Mouse (Mus musculus): ENCODE data around the gene Aak1. TPM values are rescaled to one million over a fixed set of nuclear protein-coding genes. Genes with fewer than 3 reads are reported as not detected.

The Aak1 gene
- polyA plus RNA-seq, 1 experiment from 2014 or later, result 39.3 TPM

DNA sequence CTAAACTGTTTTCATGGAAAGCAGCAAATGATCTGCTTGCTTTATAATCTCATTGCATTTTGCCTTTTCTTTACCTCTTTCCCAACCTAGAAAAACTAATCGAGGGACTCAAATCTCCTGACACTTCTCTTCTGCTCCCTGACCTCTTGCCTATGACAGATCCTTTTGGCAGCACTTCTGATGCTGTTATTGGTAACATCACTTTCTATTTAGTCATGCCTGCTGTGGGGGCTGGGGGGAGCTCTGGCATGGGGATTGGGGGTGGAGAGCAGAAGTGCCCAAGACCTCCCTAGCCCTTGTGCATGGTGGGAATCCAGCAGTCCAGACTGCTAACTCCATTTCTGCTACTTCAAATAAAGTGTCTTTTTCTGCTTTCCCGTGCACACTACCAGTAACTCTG lies 131.9 kb downstream of the Aak1 start:
- no peak overlapping the region for H3K4me3 ChIP-seq
- H3K4me1 ChIP-seq, result no peaks in the 10 kb centered on the region
- no peak overlapping the region for H3K27ac ChIP-seq (replicated peaks)
- no peak overlapping the region for H3K4me2 ChIP-seq (replicated peaks)
- no peak for ATAC-seq (replicated peaks)
- no peaks in the 10 kb centered on the region for H3K27me3 ChIP-seq
- 91% methylated on average over 2 of the region's 2 CpGs for WGBS
- peaks cover 19% of the 10 kb centered on the region for H3K36me3 ChIP-seq
- H3K9me3 ChIP-seq, result no peaks in the 10 kb centered on the region
- H3K9ac ChIP-seq (replicated peaks), result no peak overlapping the region

DNA sequence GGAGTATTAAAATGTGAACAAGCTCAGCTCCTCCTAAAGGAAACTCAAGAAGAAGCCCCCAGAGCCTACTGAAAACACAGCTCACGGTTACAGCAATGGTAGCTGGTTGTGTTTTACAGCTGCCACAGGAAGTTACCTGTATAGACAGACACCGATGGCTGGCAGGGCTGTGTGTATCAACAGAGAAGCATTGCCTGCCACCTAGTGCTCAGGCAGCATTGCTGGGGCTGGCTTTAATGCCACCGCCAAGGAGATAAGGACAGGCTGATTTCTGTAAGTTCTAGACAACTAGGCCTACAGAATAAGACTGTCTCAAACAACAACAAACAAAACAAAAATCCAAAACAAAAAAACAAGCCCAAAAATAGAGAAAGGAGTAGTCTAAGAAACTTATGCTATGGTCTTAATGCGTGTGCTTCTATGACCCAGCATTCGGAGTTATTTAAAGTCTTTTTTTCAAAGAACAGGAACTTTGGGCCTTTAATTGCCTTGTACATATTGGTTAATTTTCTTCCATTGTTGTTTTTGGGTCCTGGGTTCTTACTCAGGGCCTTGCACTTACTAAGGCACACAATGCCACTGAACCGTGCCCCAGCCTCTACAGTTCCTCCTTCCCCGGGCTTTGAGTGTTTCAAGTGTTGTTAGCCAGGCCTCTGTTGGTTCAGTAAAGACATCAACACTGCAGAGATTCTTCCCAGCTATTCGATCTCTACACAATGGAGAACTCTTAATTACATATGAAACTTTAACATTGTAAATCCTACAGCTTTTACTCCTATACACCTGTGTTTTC lies 136.2 kb downstream of the Aak1 start:
- Histone ChIP-seq H3K4me1 (no peaks in the 10 kb centered on the region), H3K4me2 (replicated peaks) (no peak overlapping the region), H3K4me3 (no peak overlapping the region), H3K27ac (replicated peaks) (no peak overlapping the region), H3K27me3 (no peaks in the 10 kb centered on the region), H3K9ac (replicated peaks) (no peak overlapping the region), H3K36me3 (peaks cover 23% of the 10 kb centered on the region), H3K9me3 (no peaks in the 10 kb centered on the region)
- ATAC-seq (replicated peaks), result no peak
- WGBS, result 83% methylated on average over 8 of the region's 8 CpGs

DNA sequence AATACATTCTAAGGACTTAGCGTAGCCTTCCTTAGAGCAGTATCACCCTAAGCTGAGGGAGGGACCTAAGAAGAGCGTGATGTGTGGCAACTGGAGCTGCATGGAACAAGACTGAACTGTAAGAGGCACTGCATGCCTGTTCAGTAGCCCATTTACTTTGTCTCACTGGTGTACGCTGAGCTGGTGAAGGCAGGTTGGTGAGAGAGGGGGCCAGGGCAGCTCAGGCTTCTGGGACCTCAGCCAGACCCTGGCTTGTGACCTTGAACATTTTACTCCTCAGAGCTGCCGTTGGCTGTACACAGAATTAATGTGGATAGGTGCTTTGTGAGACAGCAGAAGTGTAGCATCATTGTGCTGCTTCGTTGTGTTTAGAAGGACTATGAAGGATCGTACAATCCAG lies 140.3 kb downstream of the Aak1 start:
- 91% methylated on average over 6 of the region's 6 CpGs for WGBS

DNA sequence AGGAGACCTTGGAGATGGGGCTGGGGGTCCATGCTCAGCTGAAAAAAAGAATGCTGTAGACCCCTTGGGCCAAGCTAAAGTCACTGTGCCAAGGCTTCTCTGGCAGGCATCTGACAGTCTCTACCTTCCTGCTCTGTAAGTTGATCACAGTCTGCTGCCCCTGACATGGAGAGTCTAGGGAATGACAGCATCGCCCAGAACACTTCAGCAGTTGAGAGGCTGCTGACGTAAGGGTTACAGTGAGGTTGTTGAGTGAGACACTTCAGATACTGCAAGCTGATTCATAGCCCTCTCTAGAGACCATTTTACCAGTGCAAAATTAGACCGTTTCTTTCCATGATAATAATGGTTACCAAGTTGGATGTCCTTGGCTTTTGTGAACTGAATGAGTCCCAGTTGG lies 141.7 kb downstream of the Aak1 start:
- Histone ChIP-seq H3K4me1 (no peaks in the 10 kb centered on the region), H3K9ac (replicated peaks) (no peak overlapping the region), H3K4me3 (no peak overlapping the region), H3K27me3 (no peaks in the 10 kb centered on the region), H3K4me2 (replicated peaks) (no peak overlapping the region), H3K27ac (replicated peaks) (no peak overlapping the region), H3K36me3 (peaks cover 15% of the 10 kb centered on the region; the same call in 1 of the 2 replicates), H3K9me3 (no peaks in the 10 kb centered on the region)
- 90% methylated on average over 3 of the region's 3 CpGs for WGBS
- no peak for ATAC-seq (replicated peaks)

More for the DNA sequence above, 140.3 kb downstream of the Aak1 start:
- peaks cover 16% of the 10 kb centered on the region; the same call in 1 of the 2 replicates for H3K36me3 ChIP-seq
- H3K9ac ChIP-seq (replicated peaks), result no peak overlapping the region
- no peaks in the 10 kb centered on the region for H3K4me1 ChIP-seq
- no peaks in the 10 kb centered on the region for H3K9me3 ChIP-seq
- H3K27me3 ChIP-seq, result no peaks in the 10 kb centered on the region
- no peak overlapping the region for H3K4me3 ChIP-seq
- no peak overlapping the region for H3K4me2 ChIP-seq (replicated peaks)
- no peak for ATAC-seq (replicated peaks)
- no peak overlapping the region for H3K27ac ChIP-seq (replicated peaks)

DNA sequence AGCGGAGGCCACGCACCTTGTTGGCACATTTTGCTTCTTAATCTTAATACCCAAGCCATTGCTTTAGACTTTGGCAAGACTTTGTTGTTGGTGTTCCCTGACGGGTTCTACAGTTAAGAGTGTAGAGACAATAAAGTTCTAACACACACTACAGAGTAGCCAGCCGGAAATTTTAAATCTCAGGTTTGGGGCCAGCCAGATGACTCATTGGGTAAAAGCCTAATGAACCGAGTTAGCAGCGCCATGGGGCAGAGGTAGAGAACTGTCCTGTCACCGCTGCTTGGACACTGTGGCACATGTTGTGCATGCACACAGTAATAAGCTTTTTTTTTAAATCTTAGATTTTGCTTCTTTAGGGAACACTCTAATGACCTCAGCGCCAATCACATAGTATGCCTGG lies 143.0 kb downstream of the Aak1 start:
- peaks cover 14% of the 10 kb centered on the region; the same call in 1 of the 2 replicates for H3K36me3 ChIP-seq
- no peak overlapping the region for H3K4me2 ChIP-seq (replicated peaks)
- ATAC-seq (replicated peaks), result no peak
- H3K9me3 ChIP-seq, result no peaks in the 10 kb centered on the region
- H3K27ac ChIP-seq (replicated peaks), result no peak overlapping the region
- H3K27me3 ChIP-seq, result no peaks in the 10 kb centered on the region
- no peaks in the 10 kb centered on the region for H3K4me1 ChIP-seq
- H3K9ac ChIP-seq (replicated peaks), result no peak overlapping the region
- H3K4me3 ChIP-seq, result no peak overlapping the region
- 75% methylated on average over 8 of the region's 8 CpGs for WGBS

DNA sequence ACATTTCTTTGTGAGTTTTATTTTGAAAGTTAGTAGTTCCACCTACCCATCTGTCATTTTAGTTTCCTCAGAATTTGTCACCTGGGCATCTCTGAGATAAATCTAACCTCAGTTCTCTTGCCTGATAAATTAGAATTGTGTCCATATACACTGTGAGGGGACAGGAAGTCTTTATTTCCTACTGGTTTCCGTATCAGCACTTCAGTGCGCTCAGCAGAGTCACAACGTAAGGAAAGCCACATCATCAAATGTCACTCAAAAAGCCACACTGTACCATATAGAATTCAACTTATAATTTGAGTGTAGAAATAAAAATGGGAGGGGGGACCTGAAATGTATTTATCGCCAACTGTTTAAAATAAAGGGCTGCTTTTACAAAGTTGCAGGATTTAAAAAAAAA lies 144.9 kb downstream of the Aak1 start:
- Histone ChIP-seq H3K4me2 (replicated peaks) (no peak overlapping the region), H3K9ac (replicated peaks) (no peak overlapping the region), H3K9me3 (no peaks in the 10 kb centered on the region), H3K27me3 (no peaks in the 10 kb centered on the region), H3K4me1 (no peaks in the 10 kb centered on the region), H3K36me3 (peaks cover 18% of the 10 kb centered on the region; the same call in 1 of the 2 replicates), H3K4me3 (no peak overlapping the region), H3K27ac (replicated peaks) (no peak overlapping the region)
- ATAC-seq (replicated peaks), result no peak
- WGBS, result 94% methylated on average over 4 of the region's 4 CpGs

DNA sequence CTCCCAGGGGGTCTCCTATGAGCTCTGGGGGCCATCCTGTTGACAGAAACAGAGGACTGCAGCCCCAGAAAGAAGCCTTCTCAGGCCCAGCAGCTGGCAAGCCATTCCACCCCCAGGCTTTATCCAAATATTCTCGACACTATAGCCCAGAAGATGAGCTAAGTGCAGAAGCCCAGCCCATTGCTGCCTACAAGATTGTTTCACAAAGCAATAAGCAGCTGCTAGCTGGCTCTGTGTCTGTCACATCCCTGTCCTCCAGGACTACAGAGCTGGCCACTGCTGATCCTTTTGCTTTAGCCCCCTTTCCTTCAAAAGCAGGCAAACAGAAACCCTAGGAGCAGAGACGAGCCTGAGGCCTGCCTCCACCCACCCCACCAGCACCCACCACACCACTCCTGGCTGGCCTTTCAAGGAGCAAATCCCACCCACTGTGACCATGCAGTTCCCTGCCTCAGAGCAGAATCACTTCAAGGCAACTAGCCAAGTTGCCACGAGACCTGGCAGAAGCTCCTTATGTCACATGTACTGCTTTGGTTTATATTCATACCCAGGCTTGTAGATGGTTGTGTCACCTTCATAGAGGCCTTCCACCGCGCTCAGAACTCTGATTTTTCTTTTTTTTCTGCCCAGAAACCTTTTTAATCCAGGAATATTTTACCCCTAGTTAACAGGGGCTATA lies 147.5 kb downstream of the Aak1 start:
- 0 out of 2 replicates have a peak overlapping the region, but pooled peaks have one; percentile 17 for H3K27ac ChIP-seq (replicated peaks)
- peaks cover 18% of the 10 kb centered on the region; the same call in 1 of the 2 replicates for H3K36me3 ChIP-seq
- no peak for ATAC-seq (replicated peaks)
- H3K4me1 ChIP-seq, result no peaks in the 10 kb centered on the region
- no peak overlapping the region for H3K9ac ChIP-seq (replicated peaks)
- H3K27me3 ChIP-seq, result no peaks in the 10 kb centered on the region
- H3K4me2 ChIP-seq (replicated peaks), result no peak overlapping the region
- WGBS, result 69% methylated on average over 5 of the region's 5 CpGs
- H3K4me3 ChIP-seq, result no peak overlapping the region
- H3K9me3 ChIP-seq, result no peaks in the 10 kb centered on the region

DNA sequence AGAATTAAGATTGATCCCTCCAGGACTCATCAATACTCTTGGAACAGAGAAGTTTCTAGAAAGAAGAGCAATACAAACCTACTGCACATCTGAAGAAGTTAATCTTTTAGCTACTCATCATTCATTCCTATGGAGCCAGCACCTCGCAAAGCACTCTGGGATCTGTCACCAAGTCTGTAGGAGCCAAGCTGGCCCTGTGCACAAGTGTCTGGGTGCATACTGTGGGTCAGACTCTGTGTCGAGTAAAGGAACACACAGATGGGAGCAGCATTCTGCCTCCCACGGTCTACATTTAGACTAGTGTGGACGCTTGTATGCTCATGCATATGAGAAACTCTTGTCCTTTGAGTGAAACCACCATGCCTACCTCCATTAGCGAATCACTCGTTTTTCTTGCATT lies 148.0 kb downstream of the Aak1 start:
- H3K4me1 ChIP-seq, result no peaks in the 10 kb centered on the region

DNA sequence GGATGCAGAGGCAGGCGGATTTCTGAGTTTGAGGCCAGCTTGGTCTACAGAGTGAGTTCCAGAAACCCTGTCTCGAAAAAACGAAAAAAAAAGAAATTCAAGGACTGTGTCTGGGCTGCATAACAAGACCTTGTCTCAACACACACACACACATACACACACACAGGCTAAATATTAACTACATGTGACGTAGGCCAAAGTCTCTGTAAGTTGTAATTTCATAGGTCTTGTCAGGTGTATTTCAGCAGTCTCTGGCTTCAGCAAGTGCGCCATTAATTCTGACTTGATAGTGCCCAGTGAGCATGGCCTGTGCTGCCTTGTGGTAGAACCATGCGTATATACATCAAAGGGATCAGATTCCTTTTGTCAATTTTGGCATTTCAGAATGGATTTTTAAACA lies 152.7 kb downstream of the Aak1 start:
- no peak overlapping the region for H3K27ac ChIP-seq (replicated peaks)
- no peaks in the 10 kb centered on the region for H3K27me3 ChIP-seq
- H3K36me3 ChIP-seq, result peaks cover 10% of the 10 kb centered on the region; the same call in 1 of the 2 replicates
- no peaks in the 10 kb centered on the region for H3K9me3 ChIP-seq
- H3K4me2 ChIP-seq (replicated peaks), result no peak overlapping the region
- no peak overlapping the region for H3K9ac ChIP-seq (replicated peaks)
- no peak overlapping the region for H3K4me3 ChIP-seq
- WGBS, result 95% methylated on average over 6 of the region's 6 CpGs
- no peak for ATAC-seq (replicated peaks)
- H3K4me1 ChIP-seq, result no peaks in the 10 kb centered on the region

More for the DNA sequence above, 148.0 kb downstream of the Aak1 start:
- H3K27me3 ChIP-seq, result no peaks in the 10 kb centered on the region
- no peaks in the 10 kb centered on the region for H3K9me3 ChIP-seq
- 93% methylated on average over 6 of the region's 6 CpGs for WGBS
- peaks cover 18% of the 10 kb centered on the region; the same call in 1 of the 2 replicates for H3K36me3 ChIP-seq
- H3K4me2 ChIP-seq (replicated peaks), result no peak overlapping the region
- no peak overlapping the region for H3K27ac ChIP-seq (replicated peaks)
- ATAC-seq (replicated peaks), result no peak
- no peak overlapping the region for H3K4me3 ChIP-seq
- no peak overlapping the region for H3K9ac ChIP-seq (replicated peaks)

DNA sequence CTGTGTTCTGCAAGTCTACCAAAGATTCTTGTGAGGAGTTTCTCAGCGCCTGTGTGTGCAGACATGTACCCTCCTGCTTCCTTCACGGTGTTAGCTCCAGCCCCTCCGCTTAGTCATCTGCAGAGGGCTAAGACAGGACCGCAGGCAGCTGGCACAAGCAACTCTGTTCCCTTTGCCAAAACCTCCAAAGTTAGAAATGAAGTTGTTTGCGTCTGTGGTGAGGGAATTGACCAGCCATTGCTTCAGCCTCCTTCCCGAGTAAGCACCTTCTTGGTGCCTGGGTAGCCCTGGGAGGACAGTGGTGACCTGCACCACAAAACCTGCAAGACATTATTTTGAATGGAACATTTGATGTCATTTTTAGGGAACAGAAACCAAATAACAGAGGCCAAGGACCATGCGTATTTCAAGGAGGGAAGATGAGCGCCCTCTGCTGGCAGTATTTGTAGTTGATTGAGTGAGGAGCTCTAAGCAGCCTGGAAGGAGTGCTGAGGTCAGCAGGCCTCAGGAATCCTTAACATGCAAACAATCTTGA lies 153.3 kb downstream of the Aak1 start:
- H3K27ac ChIP-seq (replicated peaks), result 0 out of 2 replicates have a peak overlapping the region, but pooled peaks have one; percentile 5
- WGBS, result 51% methylated on average over 8 of the region's 8 CpGs
- no peak; the same call in 1 of the 2 replicates for ATAC-seq (replicated peaks)

DNA sequence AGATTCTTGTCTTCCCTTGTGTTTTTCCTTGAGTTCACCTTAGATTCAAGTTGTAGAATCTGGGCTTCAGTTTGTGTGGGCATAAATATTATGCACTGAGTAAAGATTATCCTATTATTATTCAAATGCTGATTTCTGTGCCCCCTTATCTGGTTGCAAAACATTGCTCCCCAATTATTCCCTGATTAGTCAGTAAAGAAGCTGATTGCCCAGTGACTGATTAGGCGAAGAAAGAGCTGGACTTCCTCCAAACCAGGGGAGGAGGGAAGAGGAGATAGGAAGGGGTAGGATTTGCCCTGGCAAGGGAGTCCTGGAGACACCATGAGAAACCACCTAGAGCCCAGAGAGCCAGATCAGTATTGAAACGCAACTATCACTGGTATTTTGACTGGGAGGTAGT lies 154.8 kb downstream of the Aak1 start:
- Histone ChIP-seq H3K27ac (replicated peaks) (no peak overlapping the region), H3K4me1 (peaks cover under 1% of the 10 kb centered on the region; the same call in 1 of the 2 replicates), H3K9me3 (no peaks in the 10 kb centered on the region), H3K4me2 (replicated peaks) (no peak overlapping the region), H3K9ac (replicated peaks) (no peak overlapping the region), H3K27me3 (no peaks in the 10 kb centered on the region), H3K36me3 (no peaks in the 10 kb centered on the region), H3K4me3 (no peak overlapping the region)
- 43% methylated on average over 2 of the region's 2 CpGs for WGBS
- no peak for ATAC-seq (replicated peaks)

More for the DNA sequence above, 153.3 kb downstream of the Aak1 start:
- Histone ChIP-seq H3K4me2 (replicated peaks) (no peak overlapping the region), H3K4me1 (no peaks in the 10 kb centered on the region), H3K9me3 (no peaks in the 10 kb centered on the region), H3K4me3 (no peak overlapping the region), H3K9ac (replicated peaks) (no peak overlapping the region), H3K27me3 (no peaks in the 10 kb centered on the region), H3K36me3 (peaks cover 4% of the 10 kb centered on the region; the same call in 1 of the 2 replicates)

DNA sequence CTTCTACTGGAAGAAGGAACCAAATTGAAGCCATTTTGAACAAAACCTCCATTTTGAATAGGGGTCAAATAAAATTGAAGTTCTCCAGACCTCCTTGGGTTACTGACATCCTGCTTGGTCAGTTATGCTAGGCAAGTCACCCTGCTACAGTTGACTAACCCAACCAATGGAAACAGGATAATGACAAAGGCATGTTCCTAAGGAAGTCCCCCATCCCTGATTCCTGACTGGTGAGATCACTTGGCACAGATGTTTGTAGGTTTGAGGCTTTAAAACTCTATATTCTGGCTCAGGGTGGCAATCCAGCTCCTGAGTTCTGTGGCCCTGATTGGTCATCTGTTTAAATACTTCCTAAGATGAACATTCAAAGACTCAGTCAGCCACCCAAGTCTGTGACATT lies 156.3 kb downstream of the Aak1 start:
- Histone ChIP-seq H3K4me1 (peaks cover 9% of the 10 kb centered on the region), H3K27me3 (no peaks in the 10 kb centered on the region), H3K4me2 (replicated peaks) (no peak overlapping the region), H3K4me3 (no peak overlapping the region), H3K36me3 (no peaks in the 10 kb centered on the region), H3K9me3 (no peaks in the 10 kb centered on the region), H3K27ac (replicated peaks) (no peak overlapping the region), H3K9ac (replicated peaks) (no peak overlapping the region)
- ATAC-seq (replicated peaks), result no peak
